Mouse (Mus musculus): ENCODE measurements around the gene Srrm4. TPM values are rescaled to one million over a fixed set of nuclear protein-coding genes. Genes with fewer than 3 reads are reported as not detected.

Gene Srrm4
- polyA plus RNA-seq, 1 experiment, result not detected

- Histone ChIP-seq H3K4me3 (replicated peaks) (no peak overlapping the region), H3K9me3 (ENCODE audit: control insufficient read depth, low read length) (peaks cover 63% of the 10 kb centered on the region), H3K27me3 (ENCODE audit: control insufficient read depth) (no peaks in the 10 kb centered on the region)
Measured at GRCm38 (mm10) chr5:116563713-116564112, 27.9 kb downstream of the Srrm4 start.

DNA sequence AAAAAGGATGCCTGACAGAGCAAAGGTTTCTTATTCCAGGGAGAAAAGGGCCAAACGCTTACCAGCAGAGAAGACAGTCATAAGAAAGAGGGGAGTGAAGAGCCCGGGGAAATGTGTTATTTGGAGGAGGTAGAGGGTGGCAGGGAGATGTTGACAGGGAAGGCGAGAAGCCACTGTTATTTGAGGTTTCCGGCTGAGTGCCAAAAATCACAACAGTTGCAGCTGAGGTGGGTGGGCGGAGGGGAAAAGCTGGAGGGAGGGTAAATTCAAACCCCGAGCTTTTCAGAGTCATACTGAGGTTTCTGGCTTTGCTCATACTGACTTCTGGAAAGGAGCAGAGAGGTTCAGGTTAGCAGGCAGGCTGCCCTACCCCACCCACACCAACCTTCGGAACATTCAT, 32.5 kb downstream of the Srrm4 start:
- H3K4me1 ChIP-seq (ENCODE audit: control insufficient read depth), result no peaks in the 10 kb centered on the region
- TF ChIP-seq TAL1 (IDR thresholded peaks at IDR 0.05; ENCODE audit: low read length) (no peak), GATA1 (IDR thresholded peaks at IDR 0.05; ENCODE audit: low read length) (no peak)
- H3K27me3 ChIP-seq (ENCODE audit: control insufficient read depth), result no peaks in the 10 kb centered on the region
- H3K9me3 ChIP-seq (ENCODE audit: control insufficient read depth, low read length), result peaks cover 75% of the 10 kb centered on the region
- H3K36me3 ChIP-seq (ENCODE audit: control insufficient read depth), result no peaks in the 10 kb centered on the region
- no peak overlapping the region for H3K4me3 ChIP-seq (replicated peaks)

More at GRCm38 (mm10) chr5:116563713-116564112, 27.9 kb downstream of the Srrm4 start:
- Histone ChIP-seq H3K4me1 (ENCODE audit: control insufficient read depth) (no peaks in the 10 kb centered on the region), H3K36me3 (ENCODE audit: control insufficient read depth) (no peaks in the 10 kb centered on the region)
- no peak for TF ChIP-seq TAL1 (IDR thresholded peaks at IDR 0.05; ENCODE audit: low read length)
- TF ChIP-seq GATA1 (IDR thresholded peaks at IDR 0.05; ENCODE audit: low read length), result no peak

DNA sequence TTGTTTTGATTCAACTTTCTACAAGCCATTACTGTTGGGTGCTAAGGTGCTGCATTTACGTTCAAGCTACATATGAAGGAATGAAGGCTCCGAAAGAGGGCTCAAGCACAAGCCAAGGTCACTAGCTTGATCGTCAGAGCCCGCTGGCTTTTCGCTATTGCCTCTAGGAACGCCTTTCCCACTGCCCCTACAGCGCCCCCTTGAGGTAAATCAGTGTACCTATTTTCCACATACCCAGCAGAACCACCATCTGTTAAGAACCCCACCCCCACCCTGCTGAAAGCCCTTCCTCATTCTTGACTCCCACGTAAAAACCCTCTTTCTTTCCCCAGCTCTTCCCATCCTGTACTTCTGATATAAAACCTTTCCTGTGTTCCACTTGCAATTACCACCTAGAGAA, 35.0 kb downstream of the Srrm4 start:
- no peaks in the 10 kb centered on the region for H3K36me3 ChIP-seq (ENCODE audit: control insufficient read depth)
- no peaks in the 10 kb centered on the region for H3K4me1 ChIP-seq (ENCODE audit: control insufficient read depth)
- peaks cover 64% of the 10 kb centered on the region for H3K9me3 ChIP-seq (ENCODE audit: control insufficient read depth, low read length)
- TF ChIP-seq TAL1 (IDR thresholded peaks at IDR 0.05; ENCODE audit: low read length), result no peak
- TF ChIP-seq GATA1 (IDR thresholded peaks at IDR 0.05; ENCODE audit: low read length), result no peak
- H3K27me3 ChIP-seq (ENCODE audit: control insufficient read depth), result no peaks in the 10 kb centered on the region
- H3K4me3 ChIP-seq (replicated peaks), result no peak overlapping the region

DNA sequence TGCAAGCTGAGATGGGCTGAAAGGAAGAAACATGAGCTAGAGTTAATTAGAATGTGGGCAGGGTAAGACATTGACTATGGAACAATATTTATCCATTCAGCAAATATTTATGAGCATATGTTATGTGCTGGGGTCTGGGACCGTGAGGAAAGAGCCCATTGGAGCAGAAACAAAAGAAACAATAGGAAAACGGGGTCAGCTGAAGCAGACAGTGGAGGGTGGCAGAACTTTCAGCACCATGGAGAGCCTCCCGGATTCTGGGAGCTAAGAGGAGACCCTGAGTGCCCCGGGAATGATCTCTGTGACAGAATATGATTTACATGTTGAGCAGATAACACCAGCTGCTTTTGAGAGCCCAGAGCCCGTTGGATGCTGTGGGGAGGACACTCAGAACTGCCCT, 37.7 kb downstream of the Srrm4 start:
- no peak for TF ChIP-seq GATA1 (IDR thresholded peaks at IDR 0.05; ENCODE audit: low read length)
- no peak for TF ChIP-seq TAL1 (IDR thresholded peaks at IDR 0.05; ENCODE audit: low read length)
- H3K36me3 ChIP-seq (ENCODE audit: control insufficient read depth), result no peaks in the 10 kb centered on the region
- H3K4me1 ChIP-seq (ENCODE audit: control insufficient read depth), result no peaks in the 10 kb centered on the region
- H3K4me3 ChIP-seq (replicated peaks), result no peak overlapping the region
- no peaks in the 10 kb centered on the region for H3K27me3 ChIP-seq (ENCODE audit: control insufficient read depth)
- H3K9me3 ChIP-seq (ENCODE audit: control insufficient read depth, low read length), result peaks cover 50% of the 10 kb centered on the region

GRCm38 (mm10) chr5:116553106-116553505, 38.5 kb downstream of the Srrm4 start:
- TF ChIP-seq GATA1 (IDR thresholded peaks at IDR 0.05; ENCODE audit: low read length), result no peak
- no peak for TF ChIP-seq TAL1 (IDR thresholded peaks at IDR 0.05; ENCODE audit: low read length)
- no peaks in the 10 kb centered on the region for H3K36me3 ChIP-seq (ENCODE audit: control insufficient read depth)
- H3K9me3 ChIP-seq (ENCODE audit: control insufficient read depth, low read length), result peaks cover 51% of the 10 kb centered on the region
- H3K4me3 ChIP-seq (replicated peaks), result no peak overlapping the region
- H3K27me3 ChIP-seq (ENCODE audit: control insufficient read depth), result no peaks in the 10 kb centered on the region
- H3K4me1 ChIP-seq (ENCODE audit: control insufficient read depth), result no peaks in the 10 kb centered on the region

DNA sequence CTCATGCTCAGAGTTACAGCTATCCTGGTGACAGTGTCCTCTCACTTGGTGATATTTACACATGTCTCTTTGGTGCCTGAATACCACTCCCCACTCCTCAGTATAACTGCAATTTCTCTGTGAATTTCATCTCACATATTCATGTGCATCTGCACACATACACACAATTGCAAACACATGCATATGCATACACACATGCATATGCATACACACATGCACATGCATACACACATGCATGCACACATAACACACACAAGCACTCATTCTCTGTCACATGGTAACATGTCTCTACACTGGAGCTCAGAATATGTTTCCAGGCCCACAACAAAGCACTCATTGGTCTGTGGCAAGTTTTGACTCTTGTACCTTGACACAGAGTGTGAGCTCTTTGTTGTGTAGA, 39.0 kb downstream of the Srrm4 start:
- Histone ChIP-seq H3K9me3 (ENCODE audit: control insufficient read depth, low read length) (peaks cover 50% of the 10 kb centered on the region), H3K4me1 (ENCODE audit: control insufficient read depth) (no peaks in the 10 kb centered on the region), H3K4me3 (replicated peaks) (no peak overlapping the region), H3K27me3 (ENCODE audit: control insufficient read depth) (no peaks in the 10 kb centered on the region), H3K36me3 (ENCODE audit: control insufficient read depth) (no peaks in the 10 kb centered on the region)
- TF ChIP-seq GATA1 (IDR thresholded peaks at IDR 0.05; ENCODE audit: low read length) (no peak), TAL1 (IDR thresholded peaks at IDR 0.05; ENCODE audit: low read length) (no peak)

- no peak overlapping the region for H3K4me3 ChIP-seq (replicated peaks)
- peaks cover 67% of the 10 kb centered on the region for H3K9me3 ChIP-seq (ENCODE audit: control insufficient read depth, low read length)
- no peaks in the 10 kb centered on the region for H3K27me3 ChIP-seq (ENCODE audit: control insufficient read depth)
- H3K4me1 ChIP-seq (ENCODE audit: control insufficient read depth), result no peaks in the 10 kb centered on the region
- H3K36me3 ChIP-seq (ENCODE audit: control insufficient read depth), result no peaks in the 10 kb centered on the region
- TF ChIP-seq GATA1 (IDR thresholded peaks at IDR 0.05; ENCODE audit: low read length), result no peak
- no peak for TF ChIP-seq TAL1 (IDR thresholded peaks at IDR 0.05; ENCODE audit: low read length)
Measured at GRCm38 (mm10) chr5:116545746-116546145, 45.9 kb downstream of the Srrm4 start.

DNA sequence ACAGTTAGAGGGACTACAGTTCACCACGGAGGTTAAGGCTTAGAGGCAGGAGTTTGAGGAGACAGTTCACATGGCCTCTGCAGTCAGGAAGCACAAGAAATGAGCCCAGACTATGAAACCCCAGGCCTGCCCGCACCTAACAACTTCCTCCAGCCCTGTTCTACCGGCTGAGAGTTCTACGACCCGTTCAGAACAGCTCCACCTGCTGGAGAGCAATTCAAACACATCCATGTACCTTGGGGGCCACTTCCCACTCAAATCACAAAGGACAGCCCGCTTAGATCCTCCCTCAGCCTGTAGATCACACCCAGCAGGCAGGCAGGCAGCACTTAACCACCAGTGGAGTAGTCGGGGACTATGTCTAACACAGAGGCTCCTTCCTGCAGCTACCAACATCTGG, 49.3 kb downstream of the Srrm4 start:
- Histone ChIP-seq H3K9me3 (ENCODE audit: control insufficient read depth, low read length) (peaks cover 70% of the 10 kb centered on the region), H3K36me3 (ENCODE audit: control insufficient read depth) (no peaks in the 10 kb centered on the region)

GRCm38 (mm10) chr5:116541128-116541527, 50.5 kb downstream of the Srrm4 start:
- no peak for TF ChIP-seq GATA1 (IDR thresholded peaks at IDR 0.05; ENCODE audit: low read length)
- no peak for TF ChIP-seq TAL1 (IDR thresholded peaks at IDR 0.05; ENCODE audit: low read length)
- no peaks in the 10 kb centered on the region for H3K27me3 ChIP-seq (ENCODE audit: control insufficient read depth)
- H3K4me3 ChIP-seq (replicated peaks), result no peak overlapping the region
- H3K36me3 ChIP-seq (ENCODE audit: control insufficient read depth), result no peaks in the 10 kb centered on the region
- no peaks in the 10 kb centered on the region for H3K4me1 ChIP-seq (ENCODE audit: control insufficient read depth)
- H3K9me3 ChIP-seq (ENCODE audit: control insufficient read depth, low read length), result peaks cover 69% of the 10 kb centered on the region

More for the DNA sequence above, 49.3 kb downstream of the Srrm4 start:
- H3K4me3 ChIP-seq (replicated peaks), result no peak overlapping the region
- H3K4me1 ChIP-seq (ENCODE audit: control insufficient read depth), result no peaks in the 10 kb centered on the region
- no peak for TF ChIP-seq TAL1 (IDR thresholded peaks at IDR 0.05; ENCODE audit: low read length)
- TF ChIP-seq GATA1 (IDR thresholded peaks at IDR 0.05; ENCODE audit: low read length), result no peak
- H3K27me3 ChIP-seq (ENCODE audit: control insufficient read depth), result no peaks in the 10 kb centered on the region

GRCm38 (mm10) chr5:116539360-116539759, 52.3 kb downstream of the Srrm4 start:
- TF ChIP-seq GATA1 (IDR thresholded peaks at IDR 0.05; ENCODE audit: low read length), result no peak
- TF ChIP-seq TAL1 (IDR thresholded peaks at IDR 0.05; ENCODE audit: low read length), result no peak
- peaks cover 67% of the 10 kb centered on the region for H3K9me3 ChIP-seq (ENCODE audit: control insufficient read depth, low read length)
- H3K4me1 ChIP-seq (ENCODE audit: control insufficient read depth), result no peaks in the 10 kb centered on the region
- H3K36me3 ChIP-seq (ENCODE audit: control insufficient read depth), result no peaks in the 10 kb centered on the region
- no peak overlapping the region for H3K4me3 ChIP-seq (replicated peaks)
- no peaks in the 10 kb centered on the region for H3K27me3 ChIP-seq (ENCODE audit: control insufficient read depth)
